Mouse (Mus musculus) kidney, adult 2 months (tissue): ENCODE data around the gene Spata6. TPM values are rescaled to one million over a fixed set of nuclear protein-coding genes. Genes with fewer than 3 reads are reported as not detected.

ENCODE experiments used
- DNase-seq: peaks from one replicate; pipeline ENCODE4 v3.0.0; 2021
- H3K27ac ChIP-seq: fragments of 200-500 bp; 2 replicates; pipeline ENCODE4 v1.5.1; 2012; ENCODE audit warnings: low read depth, low read length, control low read depth, inconsistent platforms; ENCODE audit not compliant: insufficient read depth
- H3K27me3 ChIP-seq: fragments of 200-500 bp; replicated peaks from 2 replicates; pipeline ENCODE4 v1.6.1; 2012; ENCODE audit warnings: mild to moderate bottlenecking, moderate library complexity, low read length, inconsistent platforms; ENCODE audit not compliant: control insufficient read depth, insufficient read depth
- H3K36me3 ChIP-seq: fragments of 200-500 bp; 2 replicates; pipeline ENCODE4 v1.6.1; 2012; ENCODE audit warnings: mild to moderate bottlenecking, moderate library complexity, low read length, inconsistent platforms; ENCODE audit not compliant: control insufficient read depth, insufficient read depth
- H3K4me1 ChIP-seq: fragments of 200-500 bp; 2 replicates; pipeline ENCODE4 v1.6.1; 2011; ENCODE audit warnings: low read length; ENCODE audit not compliant: control insufficient read depth, insufficient read depth
- H3K4me3 ChIP-seq: fragments of 200-500 bp; 2 replicates; pipeline ENCODE4 v1.5.1; 2011; ENCODE audit warnings: mild to moderate bottlenecking, low read depth, low read length, control low read depth; ENCODE audit not compliant: insufficient read depth
- CTCF ChIP-seq: fragments of 200-500 bp; conservative IDR thresholded peaks from 2 replicates; pipeline ENCODE4 v1.5.1; 2011; ENCODE audit warnings: low read depth, mild to moderate bottlenecking, control low read depth, low read length, moderate library complexity, mixed read lengths; ENCODE audit not compliant: insufficient read depth, insufficient read length
- POLR2A ChIP-seq: fragments of 200-500 bp; IDR thresholded peaks from one replicate; pipeline ENCODE4 v1.6.1; 2011; ENCODE audit warnings: low read depth, low read length, control low read depth
- WGBS: fragments of 180-500 bp; shearing (Covaris S2); methylation state at CpG from one replicate; pipeline ENCODE4 v1.1.7; 2018; 5-methylcytosine and 5-hydroxymethylcytosine counted together
- polyA plus RNA-seq: library from polyadenylated mRNA; depleted of rRNA; stranded (reverse); fragments of >200 nt; gene quantifications from 2 replicates; pipeline ENCODE4 v1.2.3, GENCODE M21; 2012; rRNA removed

Spata6 gene
- polyA plus RNA-seq, 1 experiment = 13.7 TPM

DNA sequence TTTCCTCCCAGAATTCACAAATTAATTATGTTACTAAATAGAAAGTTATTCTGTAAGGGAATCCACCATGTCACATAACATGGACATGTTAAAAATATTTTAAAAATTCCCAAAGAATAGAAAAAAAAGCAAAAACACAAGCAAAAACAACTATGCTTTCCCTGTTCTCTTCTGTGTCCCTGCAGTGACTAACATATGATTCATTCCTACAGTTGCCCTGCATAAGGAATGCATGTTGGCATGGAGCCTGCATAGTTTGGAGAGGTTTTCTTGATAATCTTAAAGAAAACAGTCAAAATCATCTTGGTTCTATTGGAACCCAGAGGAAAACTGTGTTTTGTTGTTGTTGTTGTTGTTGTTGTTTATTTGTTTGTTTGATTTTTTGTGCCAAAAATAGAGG lies 132.8 kb downstream of the Spata6 start:
- Histone ChIP-seq H3K4me1 (no peaks in the 10 kb centered on the region), H3K36me3 (no peaks in the 10 kb centered on the region), H3K4me3 (no peak overlapping the region), H3K27me3 (no peaks in the 10 kb centered on the region), H3K27ac (no peak overlapping the region)
- TF ChIP-seq CTCF (no peak), POLR2A (no peak)
- no peak for DNase-seq

DNA sequence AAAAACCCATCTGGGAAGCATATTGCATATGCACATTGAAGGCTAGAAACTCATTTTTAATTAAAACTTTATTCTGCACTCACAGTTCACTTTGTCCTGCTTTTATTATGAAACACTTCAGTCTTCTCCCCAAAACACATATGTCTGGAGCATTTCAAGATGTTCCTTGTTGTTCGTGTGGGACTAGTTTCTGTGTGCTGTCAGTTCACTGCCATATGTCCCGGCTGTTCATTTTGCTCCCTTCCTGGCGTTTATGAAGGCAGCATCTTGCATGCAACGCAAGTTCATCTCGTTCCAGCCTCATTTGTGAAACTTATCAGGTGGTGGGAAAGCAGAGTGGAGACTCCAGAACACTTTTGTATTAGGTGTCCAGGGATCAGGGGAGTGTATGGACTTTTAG lies 146.9 kb downstream of the Spata6 start:
- H3K27ac ChIP-seq = no peak overlapping the region
- WGBS = 81% methylated on average over 5 of the region's 5 CpGs
- TF ChIP-seq CTCF = no peak
- no peak for TF ChIP-seq POLR2A
- DNase-seq = no peak
- no peak overlapping the region for H3K4me3 ChIP-seq
- no peaks in the 10 kb centered on the region for H3K4me1 ChIP-seq
- no peaks in the 10 kb centered on the region for H3K27me3 ChIP-seq
- H3K36me3 ChIP-seq = no peaks in the 10 kb centered on the region

DNA sequence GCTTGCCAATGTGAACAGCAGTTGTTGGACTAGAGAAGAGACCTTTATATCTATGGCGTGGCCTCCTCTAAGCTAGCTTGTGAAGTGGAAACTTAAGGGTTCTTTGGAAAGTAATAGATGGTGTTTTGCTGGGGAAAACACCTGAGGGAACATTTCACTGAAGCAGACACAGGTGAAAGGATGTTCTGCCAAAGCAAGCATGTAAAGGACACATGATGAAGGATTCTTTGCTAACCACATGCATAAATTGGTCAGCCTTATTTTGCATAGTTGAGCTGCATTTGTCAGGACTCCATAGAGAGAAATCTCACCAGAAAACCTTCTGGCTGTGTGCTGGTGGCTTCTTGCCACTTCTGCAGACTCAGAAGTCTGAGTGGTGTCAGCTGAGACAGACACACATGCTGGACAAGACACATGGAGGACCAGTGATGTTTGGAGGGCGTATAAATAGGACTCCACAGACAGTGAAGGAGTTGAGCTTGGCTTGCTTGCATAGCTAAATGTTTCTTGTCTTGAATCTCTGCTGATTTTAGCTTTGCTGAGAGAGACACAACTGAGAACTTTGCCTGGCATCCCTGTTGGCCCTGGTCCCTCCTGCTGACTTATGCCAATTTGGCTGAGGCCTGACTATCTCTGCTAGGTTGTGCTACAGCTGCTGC lies 148.1 kb downstream of the Spata6 start:
- WGBS = 76% methylated on average over 2 of the region's 2 CpGs
- H3K36me3 ChIP-seq = no peaks in the 10 kb centered on the region
- H3K27me3 ChIP-seq = no peaks in the 10 kb centered on the region
- H3K27ac ChIP-seq = no peak overlapping the region
- TF ChIP-seq POLR2A (no peak), CTCF (no peak)
- no peak for DNase-seq
- no peak overlapping the region for H3K4me3 ChIP-seq
- no peaks in the 10 kb centered on the region for H3K4me1 ChIP-seq

Other genes starting within 250 kb of the Spata6 start
- gene Slc5a9, start 182.9 kb downstream of the Spata6 start, polyA plus RNA-seq = 36.0 and 48.1 TPM in 2 replicates
- not detected in 2 replicates for gene Skint8, start 199.4 kb downstream of the Spata6 start, polyA plus RNA-seq